8 mouse cellular contexts compared by ENCODE assay signal in the genomic region with DNA sequence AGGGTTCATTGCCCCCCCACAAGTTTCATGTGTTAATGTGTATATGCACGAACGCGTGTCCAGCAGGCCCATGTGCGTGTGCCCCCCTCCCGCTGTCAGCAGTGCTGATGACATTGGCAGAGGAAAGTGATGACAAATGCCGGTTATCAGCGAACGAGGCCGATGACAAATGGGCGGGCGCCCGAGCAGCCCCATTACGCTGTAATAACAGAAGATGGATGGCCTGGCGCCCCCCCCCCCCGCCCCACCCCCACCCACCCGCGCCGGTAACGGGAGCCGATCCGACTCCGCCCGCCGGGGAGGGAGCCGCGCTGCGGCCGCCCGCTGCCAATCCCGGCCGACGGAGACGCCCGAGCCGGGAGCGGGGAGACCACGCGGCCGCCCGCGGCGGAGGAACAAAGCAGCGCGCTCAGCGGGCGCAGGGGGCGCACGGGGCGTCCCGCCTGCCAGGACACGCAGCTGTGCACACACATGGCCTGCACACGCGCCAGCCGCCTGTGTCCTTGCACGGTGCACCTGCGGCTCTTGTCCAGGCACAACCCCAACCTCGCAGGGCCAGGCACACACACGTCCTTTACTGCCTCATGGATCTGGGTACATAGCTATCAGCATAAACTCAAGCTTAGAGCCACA. TPM values are rescaled to one million over a fixed set of nuclear protein-coding genes. Genes with fewer than 3 reads are reported as not detected.
A peak's percentile ranks its signal among the peaks of the same experiment; 100 is the strongest.
DNase-seq lines count a peak whose midpoint lies in the region; ATAC-seq and TF ChIP-seq lines count a peak whose summit lies in the region.

No protein-coding gene starts in this region.

- H3K9me3 ChIP-seq in forebrain, embryonic 16.5 days (ENCODE audit: control insufficient read depth, low read length): no peaks in the 10 kb centered on the region
- no peaks in the 10 kb centered on the region for H3K9me3 ChIP-seq in intestine, embryonic 16.5 days (ENCODE audit: control insufficient read depth, low read length)
- no peaks in the 10 kb centered on the region for H3K9me3 ChIP-seq in liver, postnatal 0 days (ENCODE audit: low read length)

- H3K4me2 ChIP-seq in forebrain, embryonic 16.5 days (ENCODE audit: low read length): peak overlapping the region; percentile 77
- peak overlapping the region; percentile 83 for H3K4me2 ChIP-seq in intestine, embryonic 16.5 days (ENCODE audit: low read depth, low read length)
- H3K4me2 ChIP-seq in liver, postnatal 0 days (ENCODE audit: low read depth, low read length): peak overlapping the region; percentile 74

- WGBS in spleen, adult 2 months: under 1% methylated on average over 46 of the region's 58 CpGs
- WGBS in bone marrow, adult 2 months: 2% methylated on average over 57 of the region's 58 CpGs
- whole genome bisulfite sequencing in forebrain, embryonic 16.5 days: under 1% methylated on average over 44 of the region's 58 CpGs
- under 1% methylated on average over 51 of the region's 58 CpGs for WGBS in intestine, embryonic 16.5 days
- under 1% methylated on average over 27 of the region's 58 CpGs for WGBS in liver, postnatal 0 days (ENCODE audit: insufficient replicate concordance)

- no peaks in the 10 kb centered on the region for H3K36me3 ChIP-seq in spleen, adult 2 months (ENCODE audit: control insufficient read depth, insufficient read depth, low read length)
- H3K36me3 ChIP-seq in forebrain, embryonic 16.5 days (ENCODE audit: control insufficient read depth, insufficient read depth): no peaks in the 10 kb centered on the region
- H3K36me3 ChIP-seq in intestine, embryonic 16.5 days (ENCODE audit: control insufficient read depth, insufficient read depth, low read length): no peaks in the 10 kb centered on the region
- no peaks in the 10 kb centered on the region for H3K36me3 ChIP-seq in liver, postnatal 0 days (replicated peaks; ENCODE audit: insufficient read depth, low read length)

- DNase-seq in spleen, adult 2 months (ENCODE audit: low read depth in 1 of 2, low spot score in 2 of 2): peak in 1 of 2 experiments; percentile 18
- no peak for DNase-seq in spleen, postnatal 14 days (ENCODE audit: low spot score in 2 of 2)
- peak; percentile 63 for DNase-seq in liver, postnatal 0 days
- peak; percentile 69 to 71 for DNase-seq in right cerebral cortex, postnatal 10 days (ENCODE audit: low spot score in 2 of 2)

- 0 out of 2 replicates have a peak, but pooled peaks cover 4% of the 10 kb centered on the region for H3K4me1 ChIP-seq in spleen, adult 2 months (ENCODE audit: control insufficient read depth, insufficient read depth, insufficient read length)
- H3K4me1 ChIP-seq in bone marrow, adult 2 months (ENCODE audit: control insufficient read depth, insufficient read depth, low read length): peaks cover 6% of the 10 kb centered on the region; the same call in 1 of the 2 replicates
- H3K4me1 ChIP-seq in forebrain, embryonic 16.5 days (replicated peaks; ENCODE audit: control insufficient read depth, insufficient read depth, low read length): peaks cover 27% of the 10 kb centered on the region
- H3K4me1 ChIP-seq in intestine, embryonic 16.5 days (ENCODE audit: control insufficient read depth, insufficient read depth, low read length): peaks cover 18% of the 10 kb centered on the region
- peaks cover 17% of the 10 kb centered on the region for H3K4me1 ChIP-seq in liver, postnatal 0 days (ENCODE audit: insufficient read depth)

- no peak for TF ChIP-seq POLR2A in spleen, adult 2 months (IDR thresholded peaks at IDR 0.05; ENCODE audit: low read depth, low read length)
- TF ChIP-seq POLR2A in bone marrow, adult 2 months (IDR thresholded peaks at IDR 0.05; ENCODE audit: borderline replicate concordance, control insufficient read depth, low read depth, low read length): no peak

- peak; percentile 60 for ATAC-seq in forebrain, embryonic 16.5 days
- peak; percentile 42 for ATAC-seq in intestine, embryonic 16.5 days
- peak; percentile 22; the same call in 1 of the 2 replicates for ATAC-seq in liver, postnatal 0 days
- ATAC-seq in inflammation-experienced regulatory T-cells, adult 6 months: no peak

- no peak for TF ChIP-seq EP300 in liver, postnatal 0 days (IDR thresholded peaks at IDR 0.05; ENCODE audit: low read depth)

- H3K27me3 ChIP-seq in spleen, adult 2 months (ENCODE audit: control insufficient read depth, insufficient read depth, low read length): peaks cover 1% of the 10 kb centered on the region; the same call in 1 of the 2 replicates
- peaks cover 26% of the 10 kb centered on the region for H3K27me3 ChIP-seq in forebrain, embryonic 16.5 days (replicated peaks; ENCODE audit: control insufficient read depth, insufficient read depth, low read length)
- H3K27me3 ChIP-seq in intestine, embryonic 16.5 days (replicated peaks; ENCODE audit: control insufficient read depth, insufficient read depth, low read length): peaks cover 15% of the 10 kb centered on the region
- H3K27me3 ChIP-seq in liver, postnatal 0 days (ENCODE audit: insufficient read depth, low read length): peaks cover 21% of the 10 kb centered on the region

- H3K27ac ChIP-seq in spleen, adult 2 months (ENCODE audit: insufficient read depth, low read length): no peak overlapping the region
- no peak overlapping the region; the same call in 1 of the 2 replicates for H3K27ac ChIP-seq in bone marrow, adult 2 months (ENCODE audit: control insufficient read depth, insufficient read depth, low read depth, low read length, poor library complexity)
- peak overlapping the region; percentile 49 for H3K27ac ChIP-seq in forebrain, embryonic 16.5 days (ENCODE audit: low read length)
- no peak overlapping the region for H3K27ac ChIP-seq in intestine, embryonic 16.5 days (ENCODE audit: low read length)
- peak overlapping the region; percentile 8; the same call in 1 of the 2 replicates for H3K27ac ChIP-seq in liver, postnatal 0 days (ENCODE audit: low read depth)

- TF ChIP-seq CTCF in spleen, adult 2 months (IDR thresholded peaks at IDR 0.05; ENCODE audit: extremely low read depth, insufficient read depth, insufficient read length, insufficient replicate concordance): no peak
- no peak for TF ChIP-seq CTCF in bone marrow, adult 2 months (IDR thresholded peaks at IDR 0.05; ENCODE audit: control insufficient read depth, insufficient read depth, low read length)
- no peak for TF ChIP-seq CTCF in liver, postnatal 0 days (IDR thresholded peaks at IDR 0.05; ENCODE audit: low read depth)

- H3K4me3 ChIP-seq in spleen, adult 2 months (ENCODE audit: extremely low read depth, insufficient read depth, insufficient read length): peak overlapping the region; percentile 12; the same call in 1 of the 2 replicates
- peak overlapping the region; percentile 33 for H3K4me3 ChIP-seq in bone marrow, adult 2 months (replicated peaks; ENCODE audit: control insufficient read depth, low read depth, low read length)
- H3K4me3 ChIP-seq in forebrain, embryonic 16.5 days (replicated peaks; ENCODE audit: low read length): peak overlapping the region; percentile 48
- peak overlapping the region; percentile 47 for H3K4me3 ChIP-seq in intestine, embryonic 16.5 days (ENCODE audit: low read length)
- peak overlapping the region; percentile 39 for H3K4me3 ChIP-seq in liver, postnatal 0 days (ENCODE audit: low read depth, low read length)

- H3K9ac ChIP-seq in forebrain, embryonic 16.5 days (replicated peaks; ENCODE audit: low read depth, low read length): peak overlapping the region; percentile 72
- peak overlapping the region; percentile 56 for H3K9ac ChIP-seq in intestine, embryonic 16.5 days (ENCODE audit: low read depth, low read length)
- no peak overlapping the region; the same call in 1 of the 2 replicates for H3K9ac ChIP-seq in liver, postnatal 0 days (replicated peaks)

RNA-seq across cellular contexts. Expression of a gene that starts 18.8 kb away (rescaled TPM):
- 9.0 and 10.7 TPM in 2 replicates for polyA plus RNA-seq in spleen, adult 2 months (2012; rRNA removed)
- polyA plus RNA-seq in bone marrow, adult 2 months (2011; ENCODE audit: insufficient read depth, insufficient read length, low replicate concordance, missing spikeins): 2.1 and 5.2 TPM in 2 replicates
- 12.8 and 14.6 TPM in 2 replicates for polyA plus RNA-seq in forebrain, embryonic 16.5 days (2015; fragmentation: Nextera tagmentation; extraction: Ambion mirVana)
- 14.5 and 14.7 TPM in 2 replicates for polyA plus RNA-seq in intestine, embryonic 16.5 days (2015; fragmentation: Nextera tagmentation; extraction: Ambion mirVana)
- 3.1 and 3.4 TPM in 2 replicates for polyA plus RNA-seq in liver, postnatal 0 days (2015; fragmentation: Nextera tagmentation; extraction: Ambion mirVana)
- polyA plus RNA-seq in inflammation-experienced regulatory T-cells, adult 6 months (2017; shearing (Covaris generic)): 10 to 100 TPM; 24.9 to 27.6 (median 25.5) TPM

RNA-seq across cellular contexts. Expression of a gene that starts 18.9 kb away (rescaled TPM):
- 2.3 and 5.5 TPM in 2 replicates for polyA plus RNA-seq in spleen, adult 2 months (2012; rRNA removed)
- 16.1 and 32.6 TPM in 2 replicates for polyA plus RNA-seq in bone marrow, adult 2 months (2011; ENCODE audit: insufficient read depth, insufficient read length, low replicate concordance, missing spikeins)
- polyA plus RNA-seq in forebrain, embryonic 16.5 days (2015; fragmentation: Nextera tagmentation; extraction: Ambion mirVana): 41.4 and 44.0 TPM in 2 replicates
- 30.4 and 34.6 TPM in 2 replicates for polyA plus RNA-seq in intestine, embryonic 16.5 days (2015; fragmentation: Nextera tagmentation; extraction: Ambion mirVana)
- polyA plus RNA-seq in liver, postnatal 0 days (2015; fragmentation: Nextera tagmentation; extraction: Ambion mirVana): 12.8 and 13.1 TPM in 2 replicates
- 10 to 100 TPM; 58.9 to 75.9 (median 69.8) TPM for polyA plus RNA-seq in inflammation-experienced regulatory T-cells, adult 6 months (2017; shearing (Covaris generic))

Comparison
In these comparisons a context has a peak if more than half of its experiments do, and no peak if none do; other contexts are left out.
1. DNase-seq: peak in liver, postnatal 0 days (single experiment) and right cerebral cortex, postnatal 10 days (2 of 2); none in spleen, postnatal 14 days (0 of 2).
2. H3K27ac ChIP-seq: peak in forebrain, embryonic 16.5 days (single experiment) and liver, postnatal 0 days (single experiment); none in spleen, adult 2 months (single experiment), bone marrow, adult 2 months (single experiment) and intestine, embryonic 16.5 days (single experiment).
3. Peak in every context shown above with its lines, with median percentiles within 50 percentile points of each other: H3K4me3 ChIP-seq and H3K4me2 ChIP-seq.